Mouse (Mus musculus): ENCODE data around the gene Bhlhe40.
A peak's percentile ranks its signal among the peaks of the same experiment; 100 is the strongest.

Bhlhe40 gene

DNA sequence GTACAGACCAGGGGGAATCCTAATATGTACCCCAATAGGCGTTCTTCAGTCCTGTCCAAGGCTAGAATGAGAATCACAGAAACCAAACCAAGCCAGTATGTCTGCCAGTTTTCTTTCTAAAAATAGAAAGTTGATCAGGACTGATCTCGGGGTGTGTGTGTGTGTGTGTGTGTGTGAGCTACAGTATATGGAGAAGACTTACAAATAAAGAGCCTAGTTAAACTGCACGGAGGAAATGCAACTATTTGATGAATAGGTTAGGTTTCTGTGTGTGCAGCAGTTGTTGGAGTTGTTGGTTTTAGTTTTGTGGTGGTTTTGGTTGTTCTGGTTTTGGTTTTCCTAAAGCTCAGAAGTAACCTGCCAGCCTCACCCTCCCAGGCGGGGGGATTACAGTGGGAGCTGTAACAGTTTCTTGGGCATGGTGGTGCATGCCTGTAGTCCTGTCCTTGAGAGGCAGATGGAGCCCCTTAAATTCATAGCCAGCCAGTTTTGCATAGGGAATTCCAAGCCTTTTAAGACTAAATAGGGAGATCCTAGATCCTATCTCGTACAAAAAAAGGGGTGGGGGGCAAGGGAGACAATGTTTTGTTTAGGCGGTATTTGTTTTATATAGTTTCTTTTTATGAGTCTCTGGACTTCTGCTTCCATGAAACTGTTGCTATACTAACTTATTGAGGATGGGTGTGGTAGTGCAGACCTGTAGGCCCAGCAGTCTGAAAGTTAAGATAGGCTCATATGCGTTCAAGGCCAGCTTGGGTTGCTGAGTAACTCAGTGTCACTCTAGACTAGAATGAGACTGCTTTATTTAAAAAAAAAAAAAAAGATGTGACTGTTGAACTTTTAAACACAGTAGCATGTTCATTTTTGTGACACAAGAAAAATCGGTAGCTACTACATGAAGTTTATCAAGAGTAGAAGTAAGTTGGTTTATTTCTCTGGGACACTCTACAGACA, 3.1 kb downstream of the Bhlhe40 start:
- no peak for DNase-seq

DNA sequence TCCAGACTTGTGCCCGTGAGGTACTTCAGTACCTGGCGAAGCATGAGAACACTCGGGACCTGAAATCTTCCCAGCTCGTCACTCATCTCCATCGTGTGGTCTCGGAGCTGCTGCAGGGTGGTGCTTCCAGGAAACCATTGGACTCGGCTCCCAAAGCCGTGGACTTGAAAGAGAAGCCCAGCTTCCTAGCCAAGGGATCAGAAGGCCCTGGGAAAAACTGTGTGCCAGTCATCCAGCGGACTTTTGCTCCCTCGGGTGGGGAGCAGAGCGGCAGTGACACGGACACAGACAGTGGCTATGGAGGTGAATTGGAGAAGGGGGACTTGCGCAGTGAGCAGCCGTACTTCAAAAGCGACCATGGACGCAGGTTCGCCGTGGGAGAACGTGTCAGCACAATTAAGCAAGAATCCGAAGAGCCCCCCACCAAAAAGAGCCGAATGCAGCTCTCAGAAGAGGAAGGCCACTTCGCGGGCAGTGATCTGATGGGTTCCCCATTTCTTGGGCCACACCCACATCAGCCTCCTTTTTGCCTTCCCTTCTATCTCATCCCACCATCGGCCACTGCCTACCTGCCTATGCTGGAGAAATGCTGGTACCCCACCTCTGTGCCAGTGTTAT, 4.2 kb downstream of the Bhlhe40 start:
- no peak for DNase-seq

DNA sequence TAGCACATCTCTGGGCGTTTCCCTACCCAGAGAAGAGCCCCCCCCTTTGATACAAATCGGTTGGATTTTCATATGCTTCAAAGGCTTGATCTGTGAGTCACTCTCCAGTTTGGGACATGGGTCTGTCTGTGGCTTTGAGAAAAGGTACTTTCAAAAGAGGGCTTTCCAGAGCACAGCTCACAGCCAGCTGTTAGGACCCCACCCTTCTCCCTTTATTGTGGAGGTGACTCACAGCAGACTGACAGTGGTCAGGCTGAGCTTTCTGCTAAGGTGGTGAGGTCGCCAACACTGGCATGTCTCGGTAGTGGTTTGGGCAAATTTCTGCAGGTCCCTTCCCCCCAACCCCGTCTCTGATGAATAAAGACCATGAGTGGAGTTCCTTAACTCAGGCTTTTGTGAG, 5.2 kb downstream of the Bhlhe40 start:
- no peak for DNase-seq

DNA sequence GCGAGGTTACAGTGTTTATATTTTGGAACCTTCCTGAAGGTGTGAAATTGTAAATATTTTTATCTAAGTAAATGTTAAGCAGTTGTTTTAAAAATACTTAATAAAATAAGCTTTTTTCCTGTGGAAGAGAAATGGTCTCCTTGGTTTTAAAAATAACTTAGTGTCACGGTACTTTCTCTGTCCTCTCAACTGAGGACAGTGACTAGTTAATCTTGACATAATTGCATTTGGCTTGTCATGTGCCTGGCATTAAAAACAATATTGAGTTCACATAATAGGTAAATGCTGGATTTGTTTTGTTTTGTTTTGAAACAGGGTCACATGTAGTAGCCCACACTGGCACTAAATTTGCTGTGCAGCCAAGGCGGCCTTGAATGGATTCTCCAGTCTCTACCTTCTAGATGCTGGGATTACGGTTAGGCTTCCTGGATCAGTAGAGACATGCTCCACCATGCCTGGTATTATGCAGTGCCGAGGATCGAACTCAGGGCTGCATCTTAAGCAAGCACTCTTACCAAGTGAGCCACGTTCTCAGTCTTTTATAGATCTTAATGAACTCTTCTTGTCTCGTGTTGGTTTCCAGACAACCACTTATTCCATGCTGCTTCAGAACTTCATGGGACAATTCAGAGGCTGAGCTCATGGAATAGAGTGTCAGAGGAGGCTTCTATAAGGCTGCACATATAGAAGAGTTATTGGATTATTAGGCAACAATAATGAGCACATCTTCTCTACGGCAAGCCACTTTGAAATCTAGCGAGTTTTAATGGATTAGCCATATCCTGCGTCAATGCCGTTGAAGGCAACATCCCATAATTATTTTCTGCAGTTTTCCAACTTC, 6.4 kb downstream of the Bhlhe40 start:
- no peak for DNase-seq

DNA sequence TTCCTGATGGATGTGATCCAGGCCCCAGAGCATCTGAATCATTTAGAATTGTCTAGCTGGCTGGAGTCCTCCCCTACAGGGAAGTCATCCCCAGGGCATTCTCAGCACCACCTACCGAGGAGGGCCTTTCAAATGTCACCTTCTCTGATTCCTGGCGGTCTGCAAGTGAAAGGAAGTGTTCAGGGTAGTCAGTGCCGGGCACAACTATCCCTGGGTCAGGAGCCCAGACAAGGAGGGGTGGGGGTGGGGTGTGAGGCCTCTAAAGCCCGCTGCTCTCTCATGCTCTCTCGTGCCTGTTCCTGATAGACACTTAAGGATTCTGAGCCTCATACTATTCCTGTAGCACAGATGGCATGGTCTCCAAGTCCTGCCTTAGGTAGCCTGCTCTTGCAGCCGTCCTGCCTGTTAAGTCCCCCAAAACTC, 7.2 kb downstream of the Bhlhe40 start:
- no peak for DNase-seq

DNA sequence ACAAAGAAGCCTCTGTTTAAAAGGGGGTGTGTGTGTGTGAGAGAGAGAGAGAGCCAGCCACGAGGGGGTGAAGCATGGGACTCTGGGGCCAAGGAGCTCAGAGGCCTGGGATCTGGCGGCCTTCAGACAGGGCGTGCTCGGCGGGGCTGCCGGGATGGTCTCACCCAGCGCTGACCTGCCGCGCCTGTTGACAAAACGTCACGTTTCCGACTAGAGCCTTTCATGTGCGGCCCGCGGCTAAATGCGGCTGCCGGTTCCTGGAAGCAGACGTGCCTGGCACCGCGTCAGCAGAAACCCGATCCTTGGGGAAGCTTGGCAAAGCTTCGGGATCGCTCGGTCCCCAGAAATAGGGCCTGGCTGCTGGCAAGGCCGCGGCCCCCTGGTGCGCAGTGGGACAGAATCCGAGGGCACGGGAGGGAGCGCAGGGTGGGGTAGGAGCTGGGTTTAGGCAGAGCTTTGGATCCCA, 7.9 kb downstream of the Bhlhe40 start:
- peak; percentile 92 for DNase-seq

DNA sequence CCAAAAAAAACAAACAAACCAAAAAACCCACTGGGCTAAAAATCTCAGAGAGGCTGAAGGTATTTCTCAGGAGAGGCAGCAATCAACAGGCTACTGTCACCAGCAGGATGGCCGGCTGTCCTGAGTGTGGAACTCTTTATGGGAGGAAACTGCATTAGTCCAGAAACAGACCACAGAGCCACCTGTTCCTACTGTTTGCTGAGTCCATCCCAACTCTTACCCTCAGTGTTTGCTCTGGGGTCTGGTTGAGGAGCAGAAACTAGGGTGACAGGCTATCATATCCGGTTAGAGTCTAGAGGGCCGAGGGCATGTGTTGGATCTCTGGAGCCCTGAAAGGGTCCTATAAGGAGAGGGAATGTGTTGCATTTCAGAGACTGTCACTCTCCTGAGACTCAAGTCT, 9.8 kb downstream of the Bhlhe40 start:
- no peak for DNase-seq

DNA sequence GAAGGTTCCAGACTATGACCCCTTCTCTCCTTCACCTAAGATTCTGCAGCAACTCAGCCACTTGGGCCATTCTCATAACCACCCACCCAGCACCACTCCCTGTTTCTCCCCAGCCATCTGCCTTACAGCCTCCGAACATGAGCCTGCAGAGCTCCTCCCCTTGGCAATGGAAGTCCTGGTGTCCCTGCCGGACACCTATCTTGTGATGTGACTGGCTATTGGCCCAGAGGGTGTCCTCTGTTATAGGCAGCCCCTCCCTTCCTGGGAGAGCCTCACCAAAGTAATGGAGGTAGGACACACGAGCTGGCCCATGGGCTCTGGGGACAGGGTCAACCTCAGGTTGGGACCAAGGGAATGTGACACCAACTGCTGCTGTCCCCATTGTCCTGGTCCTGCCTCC, 10.4 kb downstream of the Bhlhe40 start:
- DNase-seq: no peak

DNA sequence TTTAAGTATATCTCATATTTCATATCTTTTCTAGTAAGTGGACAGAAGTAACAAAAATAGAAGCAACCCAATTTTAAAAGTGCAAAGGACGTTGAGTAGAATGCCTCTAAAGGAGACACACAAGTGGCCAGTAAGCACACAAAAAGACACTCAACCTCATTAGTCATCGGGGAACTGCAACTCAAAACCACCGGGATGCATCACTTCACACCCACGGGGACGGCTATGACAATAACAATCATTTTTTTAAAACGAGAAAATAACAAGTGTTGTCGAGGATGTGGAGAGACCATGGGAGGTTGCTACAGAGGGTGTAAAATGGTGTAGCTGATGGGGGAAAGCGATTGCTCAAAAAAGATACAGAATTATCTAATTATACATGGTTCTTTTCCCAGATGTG, 11.7 kb downstream of the Bhlhe40 start:
- no peak for DNase-seq

DNA sequence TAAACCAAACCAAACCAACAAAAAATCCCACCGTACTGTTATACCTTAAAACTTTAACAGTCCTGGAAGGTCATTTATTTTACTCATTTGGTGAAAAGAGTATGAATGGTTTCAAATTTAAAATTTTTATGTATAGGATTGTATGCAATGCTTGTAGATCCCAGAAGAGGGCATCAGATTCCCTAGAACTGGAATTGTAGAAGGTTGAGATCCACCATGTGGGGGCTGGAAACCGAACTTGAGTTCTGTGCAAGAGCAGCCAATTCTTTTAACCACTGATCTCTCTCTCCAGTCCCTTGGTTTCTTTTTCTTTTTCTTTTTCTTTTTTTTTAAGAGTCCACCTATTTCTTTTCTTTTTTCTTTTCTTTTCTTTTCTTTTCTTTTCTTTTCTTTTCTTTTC, 13.8 kb downstream of the Bhlhe40 start:
- DNase-seq: no peak

DNA sequence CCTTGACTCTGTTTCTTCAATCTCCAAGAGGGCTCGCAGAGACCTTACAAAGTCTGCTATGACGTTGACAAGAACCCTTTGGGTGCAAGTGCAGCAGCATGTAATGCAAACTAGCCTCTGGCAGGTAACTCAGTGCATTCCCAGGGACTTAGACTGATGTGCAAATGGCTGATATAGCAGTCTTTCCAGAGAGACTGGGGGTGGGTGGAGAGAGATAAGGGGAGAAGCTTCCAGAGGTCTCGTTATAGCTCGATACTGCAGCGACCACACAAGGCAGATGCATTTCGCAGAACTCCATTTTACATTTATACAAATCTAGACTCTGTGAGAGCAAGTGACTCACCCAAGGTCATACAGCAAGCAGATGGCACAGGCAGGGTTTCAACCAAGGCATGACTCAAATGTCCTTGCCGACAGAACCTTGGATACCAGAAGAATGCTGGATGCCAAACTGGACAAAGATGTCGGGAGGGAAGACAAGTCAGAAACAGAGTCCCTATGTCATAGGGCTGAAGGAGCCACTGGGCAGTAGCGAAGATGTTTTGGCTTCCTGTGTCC, 16.4 kb downstream of the Bhlhe40 start:
- DNase-seq: no peak

DNA sequence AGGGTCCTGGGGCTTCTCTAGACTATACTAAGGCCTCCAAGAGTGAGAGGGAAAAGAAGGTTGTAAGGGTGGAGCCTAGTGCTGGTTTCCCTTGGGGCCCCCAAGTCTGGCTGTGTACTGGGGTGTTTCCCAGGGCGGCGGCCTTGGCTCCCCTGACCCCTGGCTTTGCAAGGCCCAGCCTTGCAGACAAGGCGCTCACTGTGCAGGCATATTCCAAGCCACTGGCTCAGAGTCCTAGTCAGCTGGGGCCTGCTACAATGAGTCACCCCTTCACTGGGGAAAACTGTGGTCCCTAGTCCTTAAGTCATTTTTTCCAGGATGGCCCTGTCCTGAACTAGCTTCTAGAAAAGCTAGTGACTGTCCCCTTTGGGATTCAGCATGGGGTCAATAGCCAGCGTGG, 17.3 kb downstream of the Bhlhe40 start:
- no peak for DNase-seq

DNA sequence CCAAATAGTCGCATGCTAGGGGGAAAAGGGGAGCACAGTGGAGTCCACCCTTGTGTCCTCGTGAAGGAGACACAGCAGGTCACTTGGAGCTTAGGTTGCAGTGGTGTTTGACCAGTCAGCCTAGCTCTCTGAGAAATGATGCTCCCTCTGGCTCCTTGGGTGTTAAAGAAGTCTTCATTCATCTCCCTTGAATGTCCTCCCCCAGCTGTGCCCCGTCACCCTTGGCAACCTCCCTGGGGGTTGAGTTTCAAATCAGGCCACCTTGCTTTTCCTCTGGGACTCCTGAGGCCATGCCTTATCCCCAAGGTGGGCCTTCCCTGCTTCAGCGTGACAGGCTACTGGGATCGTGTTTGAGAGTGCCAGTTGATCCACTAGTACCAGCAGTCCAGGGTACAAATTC, 17.8 kb downstream of the Bhlhe40 start:
- no peak for DNase-seq

DNA sequence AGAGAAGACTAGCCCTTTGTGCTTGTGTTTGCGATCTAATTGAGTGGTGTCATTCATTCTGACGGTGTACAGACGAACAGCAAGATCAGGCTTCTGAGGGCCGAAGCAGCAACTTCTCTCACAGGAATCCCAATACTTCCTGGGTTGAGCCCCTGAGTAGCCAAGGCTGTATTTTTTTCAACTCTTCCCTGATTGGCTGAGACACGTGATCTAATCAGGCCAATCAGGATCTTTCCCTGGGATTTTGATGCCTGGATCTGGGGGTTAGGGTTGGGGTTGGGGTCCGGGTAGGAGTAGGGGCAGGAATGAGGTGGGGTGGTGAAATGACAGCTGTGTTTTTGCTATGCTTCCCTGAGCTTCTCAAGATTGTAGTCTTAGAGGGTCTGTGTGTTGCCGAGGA, 20.1 kb downstream of the Bhlhe40 start:
- no peak for DNase-seq

DNA sequence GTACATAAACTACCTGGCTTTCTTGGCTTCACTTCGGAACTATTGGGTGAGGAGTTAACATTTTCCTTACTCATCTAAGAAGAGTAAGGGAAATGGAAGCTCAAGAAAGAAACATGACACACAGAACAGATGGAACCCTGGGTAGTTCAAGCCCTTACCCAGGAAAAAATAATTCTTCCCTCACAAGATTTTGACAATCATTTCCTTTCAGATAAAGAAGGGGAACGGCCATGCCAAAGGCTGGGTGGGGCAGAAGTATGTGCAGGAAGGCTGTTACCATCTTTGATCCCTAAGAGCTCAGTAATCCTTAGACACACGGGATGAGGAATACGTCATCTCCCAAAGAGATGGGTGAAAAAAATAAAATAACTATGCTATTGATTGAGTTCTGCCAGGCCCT, 20.7 kb downstream of the Bhlhe40 start:
- DNase-seq: no peak

DNA sequence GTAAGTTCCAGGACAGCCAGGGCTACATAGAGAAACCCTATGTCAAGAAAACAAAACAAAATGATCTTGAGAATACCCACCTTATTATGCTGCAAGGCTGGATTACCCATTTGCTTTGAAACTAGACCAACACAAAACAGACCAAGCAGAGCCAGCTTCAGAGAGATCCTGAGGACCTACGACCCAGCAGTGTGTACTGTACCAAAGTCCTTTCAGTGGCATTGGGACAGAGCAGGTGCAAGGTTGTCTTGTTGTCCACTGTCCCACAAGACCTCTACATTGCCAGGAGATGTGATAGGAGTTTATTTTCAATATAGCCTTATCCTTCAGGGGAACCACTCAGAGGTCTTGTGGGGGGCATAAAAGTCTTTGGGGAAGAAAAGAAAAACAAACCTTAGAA, 22.7 kb downstream of the Bhlhe40 start:
- no peak for DNase-seq

DNA sequence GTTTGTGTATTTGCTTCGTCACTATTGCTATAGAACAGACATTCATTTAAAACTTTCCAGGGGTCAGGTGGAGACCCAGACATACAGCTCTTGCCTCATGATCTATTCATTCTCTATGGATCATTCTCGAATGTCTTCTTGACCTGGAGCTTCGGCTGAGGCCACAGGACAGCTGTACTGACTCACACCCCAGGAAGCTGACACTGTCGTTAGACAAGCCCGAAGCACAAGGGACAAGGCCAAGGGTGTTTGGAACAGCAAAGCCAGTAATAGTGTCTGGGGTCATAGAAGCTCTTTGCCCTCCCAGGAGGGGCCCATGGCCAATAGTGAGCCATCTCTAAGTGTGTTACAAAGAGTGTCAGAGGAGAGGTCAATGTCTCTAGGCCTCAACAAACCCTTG, 24.0 kb downstream of the Bhlhe40 start:
- DNase-seq: no peak

DNA sequence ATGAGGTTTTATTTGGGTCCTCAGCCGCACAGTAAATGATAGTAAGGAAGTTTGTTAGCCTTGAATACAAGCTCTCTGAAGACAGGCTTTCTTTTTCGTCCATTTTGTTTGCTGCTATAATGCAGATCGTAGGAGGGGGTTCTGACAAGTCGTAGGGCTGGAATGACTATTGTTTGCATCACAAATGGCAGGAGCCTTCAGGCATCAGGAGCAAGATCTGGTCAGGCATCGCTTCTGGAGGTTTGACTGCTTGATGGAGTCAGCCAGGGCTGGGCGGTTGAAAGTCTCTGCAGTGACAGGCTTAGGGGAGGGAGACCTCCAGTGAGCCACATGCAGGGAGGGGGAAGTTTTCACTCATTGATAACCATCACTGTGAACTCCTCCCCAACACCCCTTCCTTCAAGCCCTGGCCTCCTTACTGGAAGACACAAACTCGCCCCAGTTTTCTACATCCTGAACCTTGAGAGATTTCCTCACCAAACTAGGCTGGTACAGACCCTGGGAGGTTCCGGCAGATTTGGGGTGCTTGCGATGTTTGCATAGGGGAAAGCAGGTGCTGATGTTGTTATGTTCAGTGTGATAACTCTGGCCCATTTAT, 25.4 kb downstream of the Bhlhe40 start:
- DNase-seq: no peak

DNA sequence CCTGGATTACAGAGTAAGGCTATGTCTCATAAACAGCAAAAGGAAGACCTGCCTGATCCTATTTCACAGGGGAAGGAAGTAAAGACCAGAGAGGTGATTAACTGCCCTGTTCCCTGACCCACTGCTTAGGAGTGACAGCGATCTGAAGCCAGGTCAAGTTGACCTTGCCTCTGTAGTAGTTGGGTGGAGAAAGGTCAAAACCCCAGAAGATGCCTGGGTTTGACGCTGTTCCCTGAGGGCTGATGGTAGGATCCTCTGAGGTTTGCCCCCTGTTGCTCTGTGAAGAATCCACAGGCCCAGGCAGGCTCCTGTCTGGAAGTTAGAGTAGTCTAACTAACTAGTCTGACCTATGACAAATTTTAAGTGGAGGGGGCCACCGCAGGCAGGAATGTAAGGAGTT, 26.5 kb downstream of the Bhlhe40 start:
- DNase-seq: no peak

DNA sequence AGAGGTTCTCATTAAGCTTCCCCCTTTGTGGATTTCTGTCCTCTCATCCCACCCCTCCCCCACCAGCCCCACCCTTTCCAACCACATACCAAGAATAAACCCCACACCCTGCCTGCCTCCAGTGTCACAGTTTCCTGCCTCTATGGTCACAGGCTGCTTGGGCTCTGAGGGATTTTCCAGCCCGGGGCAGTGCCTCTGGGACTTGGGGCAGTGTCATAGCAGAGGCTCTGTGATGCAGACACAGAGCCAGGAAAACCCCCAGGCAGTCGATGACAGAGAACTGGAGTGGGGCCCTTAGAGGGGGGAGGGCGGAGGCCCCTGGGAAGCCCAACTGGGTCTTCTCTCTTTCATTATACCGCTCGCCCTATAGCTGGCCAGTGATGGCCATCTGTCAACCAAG, 27.9 kb downstream of the Bhlhe40 start:
- DNase-seq: no peak

DNA sequence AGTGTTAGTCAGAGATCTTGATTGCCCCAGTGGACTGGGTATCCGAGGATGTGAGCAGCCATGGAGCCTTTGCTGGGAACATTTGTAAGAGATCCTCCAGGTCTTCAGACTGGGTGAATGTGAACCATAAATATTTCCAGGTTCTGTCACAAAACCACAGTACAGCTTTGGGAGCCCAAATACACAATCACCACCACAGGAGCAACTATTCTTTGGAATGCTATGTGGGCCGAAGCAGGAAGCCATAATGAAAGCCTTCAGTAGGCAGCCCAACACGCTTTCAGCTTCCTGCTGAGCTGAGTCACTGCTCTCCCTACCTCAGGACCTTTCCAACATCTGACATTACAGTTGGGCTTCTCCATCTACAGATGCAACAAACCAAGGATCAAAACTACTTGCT, 32.6 kb downstream of the Bhlhe40 start:
- no peak for DNase-seq

DNA sequence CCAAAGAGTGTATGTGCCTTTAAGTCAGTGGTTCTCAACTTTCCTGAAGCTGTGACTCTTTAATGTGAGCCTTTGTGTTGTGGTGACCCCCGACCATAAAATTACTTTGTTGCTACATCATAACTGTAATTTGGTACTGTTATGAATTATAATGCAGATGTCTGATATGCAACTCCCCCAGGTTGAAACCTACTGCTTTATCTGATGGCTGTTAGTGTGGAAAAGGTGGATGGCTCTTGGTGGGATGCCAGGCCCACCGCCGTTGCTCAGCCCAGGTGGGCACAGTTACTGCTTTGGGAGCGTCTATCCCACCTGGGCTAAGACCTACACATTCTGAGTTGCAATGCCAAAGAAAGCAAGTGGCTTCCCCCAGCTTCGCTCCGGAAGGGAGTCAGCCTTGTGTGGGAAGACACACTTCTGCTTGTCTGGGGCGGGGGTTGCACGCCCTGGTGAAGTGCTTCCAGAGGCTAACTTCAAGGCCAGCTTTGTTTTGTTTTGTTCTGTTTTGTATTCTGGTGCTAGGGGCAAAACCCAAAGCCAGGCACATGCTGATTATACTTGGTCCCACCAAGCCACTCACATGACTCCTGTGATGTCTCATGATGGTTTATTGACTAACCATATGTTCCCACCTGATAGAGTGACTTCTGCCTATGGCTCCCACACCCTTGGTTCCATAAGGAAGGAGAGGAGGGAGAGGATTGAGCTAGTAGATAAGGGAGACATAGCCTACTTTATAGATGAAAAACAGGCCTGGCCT, 34.7 kb downstream of the Bhlhe40 start:
- no peak for DNase-seq

All from lung, postnatal 10 days (tissue).